Mouse (Mus musculus) olfactory bulb, adult 2 months (tissue): ENCODE data around the gene Dnajc10. TPM values are rescaled to one million over a fixed set of nuclear protein-coding genes. Genes with fewer than 3 reads are reported as not detected.

Source experiments
- H3K27ac ChIP-seq: fragments of 200-500 bp; 2 replicates; pipeline ENCODE4 v1.5.1; 2012; ENCODE audit warnings: low read depth, low read length; ENCODE audit not compliant: insufficient read depth
- H3K4me1 ChIP-seq: fragments of 200-500 bp; 2 replicates; pipeline ENCODE4 v1.6.1; 2012; ENCODE audit warnings: low read length; ENCODE audit not compliant: control insufficient read depth, insufficient read depth
- H3K4me3 ChIP-seq: fragments of 200-500 bp; 2 replicates; pipeline ENCODE4 v1.5.1; 2012; ENCODE audit warnings: mild to moderate bottlenecking, low read depth, low read length, moderate library complexity; ENCODE audit not compliant: insufficient read depth
- CTCF ChIP-seq: fragments of 200-500 bp; IDR thresholded peaks from 2 replicates; pipeline ENCODE4 v1.5.1; 2012; ENCODE audit warnings: low read depth, mild to moderate bottlenecking, low read length, moderate library complexity; ENCODE audit not compliant: insufficient read depth
- POLR2A ChIP-seq: fragments of 200-500 bp; IDR thresholded peaks from 2 replicates; pipeline ENCODE4 v1.6.1; 2012; ENCODE audit warnings: mild to moderate bottlenecking, low read depth, low read length, moderate library complexity; ENCODE audit not compliant: insufficient read depth
- WGBS: fragments of 180-500 bp; shearing (Covaris S2); methylation state at CpG from one replicate; pipeline ENCODE4 v1.1.7; 2018; 5-methylcytosine and 5-hydroxymethylcytosine counted together
- polyA plus RNA-seq: library from polyadenylated mRNA; stranded (reverse); fragments of >200 nt; gene quantifications from 2 replicates; pipeline ENCODE4 v1.2.4, GENCODE M21; 2012; ENCODE audit warnings: low replicate concordance; ENCODE audit not compliant: missing spikeins, insufficient read depth, insufficient read length

Dnajc10 gene
- polyA plus RNA-seq, result not detected in 2 replicates

GRCm38 (mm10) chr2:80315242-80316161, at the start of gene Dnajc10:
Gene Dnajc10 (plus strand): TSS chr2:80315466.
- Histone ChIP-seq H3K27ac (peak within 1 kb of the TSS; percentile 90), H3K4me1 (no peaks in the 10 kb centered on the region), H3K4me3 (peak within 1 kb of the TSS; percentile 96)
- under 1% methylated on average over 72 of the region's 72 CpGs for WGBS
- TF ChIP-seq POLR2A, result peak; percentile 97
- no peak for TF ChIP-seq CTCF

- Histone ChIP-seq H3K4me1 (no peaks in the 10 kb centered on the region), H3K27ac (no peak overlapping the region), H3K4me3 (no peak overlapping the region)
- 14% methylated on average over 11 of the region's 11 CpGs for WGBS
- TF ChIP-seq POLR2A (no peak), CTCF (no peak)
Measured at GRCm38 (mm10) chr2:80266894-80267293, 48.4 kb upstream of the Dnajc10 start.

GRCm38 (mm10) chr2:80268053-80268452, 47.2 kb upstream of the Dnajc10 start:
- TF ChIP-seq CTCF, result no peak
- TF ChIP-seq POLR2A, result no peak
- Histone ChIP-seq H3K27ac (no peak overlapping the region), H3K4me3 (no peak overlapping the region), H3K4me1 (no peaks in the 10 kb centered on the region)
- WGBS, result 59% methylated on average over 4 of the region's 4 CpGs

- Histone ChIP-seq H3K4me3 (no peak overlapping the region), H3K4me1 (no peaks in the 10 kb centered on the region), H3K27ac (no peak overlapping the region)
- WGBS, result 79% methylated on average over 1 of the region's 1 CpGs
- TF ChIP-seq CTCF (no peak), POLR2A (no peak)
Measured at GRCm38 (mm10) chr2:80271431-80271830, 43.8 kb upstream of the Dnajc10 start.

- no peak overlapping the region for H3K27ac ChIP-seq
- 92% methylated on average over 3 of the region's 3 CpGs for WGBS
- H3K4me1 ChIP-seq, result no peaks in the 10 kb centered on the region
- H3K4me3 ChIP-seq, result no peak overlapping the region
- TF ChIP-seq CTCF (no peak), POLR2A (no peak)
Measured at GRCm38 (mm10) chr2:80273038-80273437, 42.2 kb upstream of the Dnajc10 start.

GRCm38 (mm10) chr2:80273763-80274162, 41.5 kb upstream of the Dnajc10 start:
- 75% methylated on average over 4 of the region's 4 CpGs for WGBS
- H3K4me1 ChIP-seq, result no peaks in the 10 kb centered on the region
- no peak overlapping the region for H3K4me3 ChIP-seq
- TF ChIP-seq POLR2A (no peak), CTCF (no peak)
- H3K27ac ChIP-seq, result no peak overlapping the region

- TF ChIP-seq POLR2A (no peak), CTCF (no peak)
- WGBS, result 62% methylated on average over 2 of the region's 2 CpGs
- no peaks in the 10 kb centered on the region for H3K4me1 ChIP-seq
- no peak overlapping the region for H3K4me3 ChIP-seq
- H3K27ac ChIP-seq, result no peak overlapping the region
Measured at GRCm38 (mm10) chr2:80275136-80275535, 40.1 kb upstream of the Dnajc10 start.

GRCm38 (mm10) chr2:80282214-80282613, 33.1 kb upstream of the Dnajc10 start:
- Histone ChIP-seq H3K27ac (no peak overlapping the region), H3K4me3 (no peak overlapping the region), H3K4me1 (no peaks in the 10 kb centered on the region)
- TF ChIP-seq CTCF (no peak), POLR2A (no peak)
- 90% methylated on average over 2 of the region's 2 CpGs for WGBS

- 42% methylated on average over 4 of the region's 4 CpGs for WGBS
- H3K4me1 ChIP-seq, result peaks cover 5% of the 10 kb centered on the region; the same call in 1 of the 2 replicates
- TF ChIP-seq POLR2A (no peak), CTCF (no peak)
- no peak overlapping the region for H3K27ac ChIP-seq
- no peak overlapping the region for H3K4me3 ChIP-seq
Measured at GRCm38 (mm10) chr2:80286397-80286796, 28.9 kb upstream of the Dnajc10 start.
